Mouse (Mus musculus): ENCODE data around the gene Col4a4.

The Col4a4 gene

DNA sequence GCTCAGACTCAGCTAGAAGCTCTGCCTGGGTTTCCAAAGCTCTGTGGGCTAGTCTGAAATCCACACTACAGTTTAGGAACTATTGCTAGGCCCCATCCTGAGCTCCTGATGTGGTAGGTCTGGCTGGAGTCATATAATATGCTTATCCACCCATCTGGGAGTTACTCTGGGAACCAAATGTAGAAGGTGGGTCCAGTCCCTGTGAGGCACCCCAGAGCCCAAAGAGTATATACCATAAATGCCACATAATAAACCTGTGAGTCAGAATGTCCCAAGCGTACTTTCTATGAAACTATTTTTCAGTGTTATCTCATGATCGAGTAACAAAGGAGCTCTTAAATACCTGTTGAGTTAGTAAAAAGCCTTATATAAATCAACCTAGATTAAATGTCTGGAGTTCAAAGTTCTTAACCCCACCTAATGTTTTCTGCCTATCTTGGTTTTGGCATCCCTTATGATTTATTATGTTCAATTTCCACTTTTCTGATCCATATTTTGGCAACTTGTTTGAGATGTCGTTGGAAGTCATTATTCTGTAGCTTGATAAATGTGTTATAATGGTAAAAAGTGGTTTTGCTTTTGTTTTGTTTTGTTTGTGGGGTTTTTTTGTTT is 172.1 kb downstream of the Col4a4 start:
- no peak for DNase-seq (ENCODE audit: low read depth, low spot score)

DNA sequence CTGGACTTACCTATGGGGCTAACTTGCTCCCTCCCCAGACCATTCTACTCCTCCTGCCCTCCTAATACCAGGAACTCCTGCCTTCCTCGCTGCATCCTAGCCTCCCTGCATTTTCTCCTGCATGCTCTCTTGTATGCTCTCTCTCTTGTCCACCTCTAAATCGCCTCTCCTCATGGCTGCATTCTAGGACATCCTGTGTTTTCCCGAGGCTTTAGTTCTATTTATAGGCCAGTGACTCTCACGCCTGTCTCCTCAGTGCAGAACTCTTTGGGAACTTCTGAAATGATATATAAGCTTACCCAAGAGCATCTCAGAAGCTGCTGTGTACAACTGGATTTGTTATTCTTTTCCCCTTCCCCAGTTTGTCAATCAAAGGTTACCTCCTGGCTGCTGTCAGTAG is 174.6 kb downstream of the Col4a4 start:
- peak; percentile 20 for DNase-seq (ENCODE audit: low read depth, low spot score)

DNA sequence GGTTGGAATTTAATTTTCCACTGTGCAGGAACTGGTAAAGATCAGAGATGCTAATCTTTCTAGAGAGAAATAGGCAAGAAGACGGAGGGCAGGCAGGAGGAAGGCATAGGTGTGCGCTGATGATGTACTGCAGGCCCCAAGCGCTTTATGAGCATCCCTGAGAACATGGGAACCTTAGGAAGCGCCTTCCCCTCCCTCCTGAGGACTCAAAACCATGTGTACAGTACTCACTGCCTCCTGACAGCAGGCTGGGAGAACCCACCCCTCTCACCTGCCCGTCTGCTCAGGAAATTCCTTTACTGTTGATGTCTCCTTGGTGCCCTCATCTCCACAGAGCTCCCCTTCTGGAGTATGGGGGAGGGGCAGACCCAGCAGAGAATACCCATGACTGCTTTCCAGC is 175.1 kb downstream of the Col4a4 start:
- no peak for DNase-seq (ENCODE audit: low read depth, low spot score)

DNA sequence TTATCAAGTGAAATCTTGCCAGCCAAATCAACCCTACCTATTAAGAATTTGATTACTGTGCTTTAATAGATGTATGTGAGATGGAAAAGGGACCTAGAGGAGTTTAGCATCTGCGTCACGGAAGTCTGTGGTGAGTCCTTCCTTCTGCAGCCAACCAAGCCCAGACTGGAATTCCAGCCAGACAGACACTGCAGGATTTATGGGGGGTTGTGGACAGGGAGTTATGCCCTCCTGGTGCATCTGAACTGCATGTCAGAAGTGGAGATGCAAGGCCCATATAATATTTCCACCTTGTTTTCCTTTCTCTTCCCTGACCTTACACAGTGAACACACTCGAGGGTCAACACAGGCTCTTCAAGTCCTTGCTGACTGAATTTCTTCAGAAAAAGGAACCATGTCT is 176.1 kb downstream of the Col4a4 start:
- DNase-seq (ENCODE audit: low read depth, low spot score), result no peak

DNA sequence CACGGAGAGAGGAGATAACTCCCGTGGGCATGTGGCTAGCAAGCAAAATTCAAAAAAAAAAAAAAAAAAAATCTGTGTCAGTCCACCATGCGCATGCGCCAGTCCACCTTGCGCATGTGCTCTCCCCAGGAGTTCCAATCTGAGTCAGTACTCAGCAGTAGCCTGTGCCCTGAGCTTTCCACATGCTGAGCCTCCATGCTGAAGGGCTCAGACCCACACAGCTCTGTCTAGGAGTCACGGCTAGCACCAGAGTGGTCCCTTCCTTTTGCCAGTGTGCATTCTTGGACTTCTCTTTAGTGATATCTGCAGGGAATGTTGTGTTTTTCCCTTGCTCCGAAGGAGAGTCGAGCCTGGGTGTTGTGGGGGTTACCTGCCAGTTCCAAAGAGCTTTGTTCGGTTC is 177.4 kb downstream of the Col4a4 start:
- DNase-seq (ENCODE audit: low read depth, low spot score), result no peak

DNA sequence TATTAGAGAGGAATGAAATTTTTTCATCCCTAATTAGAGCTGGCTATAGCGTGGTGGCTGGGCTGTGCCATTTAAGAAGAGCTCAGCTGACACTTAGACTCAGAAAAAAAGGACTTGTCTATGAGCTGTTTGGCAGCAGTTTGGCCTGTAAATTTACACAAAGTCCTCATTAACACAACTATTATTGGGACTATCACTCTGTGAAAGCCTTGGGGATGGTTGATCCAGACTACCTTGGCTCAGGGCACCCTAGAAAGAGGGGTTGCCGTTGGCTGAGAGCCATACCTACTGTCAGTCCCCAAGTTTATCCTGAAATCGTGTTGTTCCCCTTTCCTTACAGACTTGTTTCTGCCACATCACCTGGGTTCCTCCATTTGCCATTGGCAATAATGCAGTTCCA is 178.9 kb downstream of the Col4a4 start:
- no peak for DNase-seq (ENCODE audit: low read depth, low spot score)
